Mouse (Mus musculus) kidney, adult 11 months (tissue): Measurements from ENCODE around the gene Tbc1d1.
A peak's percentile ranks its signal among the peaks of the same experiment; 100 is the strongest.

ENCODE experiments used
- DNase-seq: peaks from one replicate; pipeline ENCODE4 v3.0.0; 2022

Gene Tbc1d1

GRCm38 (mm10) chr5:64155861-64156550 lies at the start of gene Tbc1d1:
TSS of gene Tbc1d1 (plus strand) at chr5:64156305.
- DNase-seq = peak; percentile 47

- DNase-seq = no peak
These were observed 48.4 kb upstream of the Tbc1d1 start for GRCm38 (mm10) chr5:64107596-64108289.

GRCm38 (mm10) chr5:64109217-64109616 lies 46.9 kb upstream of the Tbc1d1 start:
- DNase-seq = no peak

- DNase-seq = peak; percentile 24
These were observed 43.7 kb upstream of the Tbc1d1 start for GRCm38 (mm10) chr5:64112360-64112759.

GRCm38 (mm10) chr5:64114210-64114609 lies 41.9 kb upstream of the Tbc1d1 start:
- no peak for DNase-seq

- DNase-seq = no peak
These were observed 38.9 kb upstream of the Tbc1d1 start for GRCm38 (mm10) chr5:64117191-64117590.

- DNase-seq = no peak
These were observed 30.3 kb upstream of the Tbc1d1 start for GRCm38 (mm10) chr5:64125783-64126182.

GRCm38 (mm10) chr5:64131550-64131949 lies 24.6 kb upstream of the Tbc1d1 start:
- DNase-seq = no peak

GRCm38 (mm10) chr5:64133901-64134300 lies 22.2 kb upstream of the Tbc1d1 start:
- DNase-seq = no peak

- peak; percentile 16 for DNase-seq
These were observed 19.8 kb upstream of the Tbc1d1 start for GRCm38 (mm10) chr5:64136325-64136724.

- DNase-seq = no peak
These were observed 15.9 kb upstream of the Tbc1d1 start for GRCm38 (mm10) chr5:64140202-64140601.

GRCm38 (mm10) chr5:64144315-64144714 lies 11.8 kb upstream of the Tbc1d1 start:
- DNase-seq = no peak

GRCm38 (mm10) chr5:64146384-64147005 lies 9.6 kb upstream of the Tbc1d1 start:
- no peak for DNase-seq

GRCm38 (mm10) chr5:64149184-64150127 lies 6.6 kb upstream of the Tbc1d1 start:
- DNase-seq = no peak

GRCm38 (mm10) chr5:64153319-64153718 lies 2.8 kb upstream of the Tbc1d1 start:
- DNase-seq = no peak

- DNase-seq = peak; percentile 41
These were observed 474 bp downstream of the Tbc1d1 start for GRCm38 (mm10) chr5:64156579-64156978.

- no peak for DNase-seq
These were observed 1.8 kb downstream of the Tbc1d1 start for GRCm38 (mm10) chr5:64157926-64158325.

GRCm38 (mm10) chr5:64158501-64158900 lies 2.4 kb downstream of the Tbc1d1 start:
- no peak for DNase-seq

- no peak for DNase-seq
These were observed 3.1 kb downstream of the Tbc1d1 start for GRCm38 (mm10) chr5:64159065-64159780.

GRCm38 (mm10) chr5:64159781-64160704 lies 3.9 kb downstream of the Tbc1d1 start:
- peak; percentile 49 for DNase-seq
